Mouse (Mus musculus) 3134 (cell line): ENCODE measurements around the gene Kremen2.

ENCODE experiments used
- DNase-seq: peaks from one replicate; pipeline ENCODE4 v3.0.0-alpha.2; 2011; ENCODE audit warnings: low spot score; ENCODE audit not compliant: insufficient read length; ENCODE audit errors: extremely low read depth

The Kremen2 gene

DNA sequence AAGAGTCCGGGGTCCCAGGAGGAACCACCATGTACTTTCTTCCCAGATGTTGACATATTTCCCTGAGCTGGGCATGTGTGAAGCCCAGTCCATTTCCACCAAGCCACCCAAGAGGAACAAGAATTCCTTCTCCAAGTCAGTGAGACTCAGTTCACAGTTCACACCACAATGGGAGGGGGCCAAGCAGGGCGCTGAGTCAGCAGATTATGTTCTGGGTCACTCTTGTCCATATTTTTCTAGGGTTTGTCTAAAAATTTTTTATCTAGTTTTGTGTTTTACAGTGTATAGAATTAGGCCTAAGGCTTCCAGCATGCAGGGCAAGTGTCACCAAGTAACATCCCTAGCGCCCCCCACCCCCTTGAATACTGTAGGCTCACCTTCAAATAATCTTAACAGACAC is 15.5 kb upstream of the Kremen2 start:
- DNase-seq: no peak

DNA sequence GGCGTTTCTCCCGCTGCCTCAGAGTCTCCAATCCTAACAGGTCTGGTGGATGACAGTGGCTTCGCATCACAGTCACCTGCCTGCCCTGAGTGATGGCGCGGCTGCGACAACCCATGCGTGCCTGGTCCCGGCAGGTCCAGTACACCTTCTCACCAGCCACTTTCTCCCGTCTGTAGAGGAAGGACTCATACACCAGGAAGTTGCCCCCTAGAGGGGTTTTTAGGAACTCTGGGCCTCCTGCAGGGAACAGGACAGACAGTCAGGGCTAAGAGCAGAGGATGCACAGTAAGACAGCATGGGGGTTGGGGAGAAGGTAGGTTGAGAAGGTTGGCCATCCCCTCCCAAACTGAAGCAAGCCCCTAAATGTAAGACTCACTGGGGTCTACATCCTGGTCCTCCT is 14.6 kb upstream of the Kremen2 start:
- DNase-seq: no peak

DNA sequence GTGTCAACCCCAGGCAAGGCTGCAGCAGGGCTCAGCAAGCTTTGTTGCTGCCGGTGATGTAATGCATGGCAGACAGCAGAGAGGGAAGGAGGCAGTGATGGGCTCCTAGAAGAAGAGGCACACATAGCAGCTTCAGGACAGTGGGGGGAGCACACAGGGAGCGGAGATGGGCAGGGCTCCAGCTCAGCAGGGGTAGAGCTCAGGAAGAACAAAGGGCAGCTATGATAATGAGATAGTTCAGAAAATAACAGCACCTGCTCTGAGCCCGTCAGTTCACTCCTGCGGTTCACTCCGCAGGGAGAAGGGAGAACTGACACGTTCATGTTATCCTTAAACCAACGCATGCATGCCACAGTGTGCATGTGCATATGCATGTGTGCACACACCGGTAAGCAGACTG is 13.2 kb upstream of the Kremen2 start:
- no peak for DNase-seq

DNA sequence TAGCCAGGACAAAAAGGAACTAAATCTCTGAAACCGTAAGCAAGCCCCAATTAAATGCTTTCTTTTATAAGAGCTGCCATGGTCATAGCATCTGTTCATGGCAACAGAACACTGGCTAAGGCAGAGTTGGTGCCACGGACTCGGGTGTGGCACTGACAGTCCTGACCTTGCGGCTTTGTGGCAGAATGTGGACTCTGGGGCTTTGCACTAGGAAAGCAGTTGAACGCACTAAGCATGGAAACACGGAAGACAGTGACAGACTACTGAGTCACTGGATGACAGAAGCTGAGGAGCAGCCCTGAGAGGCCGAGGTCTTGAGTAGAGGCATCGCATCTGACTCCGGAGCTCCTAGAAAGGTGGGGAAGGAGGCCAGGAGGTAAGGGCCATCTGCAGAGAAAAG is 11.9 kb upstream of the Kremen2 start:
- DNase-seq: peak; percentile 63

DNA sequence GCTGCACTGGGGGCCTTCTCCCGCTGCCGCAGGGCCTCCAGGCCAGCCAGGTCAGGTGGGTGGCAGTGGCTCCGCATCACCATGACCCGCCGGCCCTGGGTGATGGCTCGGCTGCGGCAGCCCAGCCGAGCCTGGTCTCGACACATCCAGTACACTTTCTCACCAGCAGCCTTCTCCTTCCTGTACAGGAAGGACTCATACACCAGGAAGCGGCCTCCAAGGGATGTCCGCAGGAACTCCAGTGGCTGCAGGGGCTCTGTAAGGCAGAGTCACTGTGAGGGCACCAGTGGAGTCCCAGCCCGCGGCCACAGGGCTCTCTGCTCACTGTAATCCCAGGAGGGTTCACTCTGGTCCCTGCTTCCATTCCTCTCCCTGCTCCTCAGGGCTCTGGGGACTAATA is 10.1 kb upstream of the Kremen2 start:
- no peak for DNase-seq

DNA sequence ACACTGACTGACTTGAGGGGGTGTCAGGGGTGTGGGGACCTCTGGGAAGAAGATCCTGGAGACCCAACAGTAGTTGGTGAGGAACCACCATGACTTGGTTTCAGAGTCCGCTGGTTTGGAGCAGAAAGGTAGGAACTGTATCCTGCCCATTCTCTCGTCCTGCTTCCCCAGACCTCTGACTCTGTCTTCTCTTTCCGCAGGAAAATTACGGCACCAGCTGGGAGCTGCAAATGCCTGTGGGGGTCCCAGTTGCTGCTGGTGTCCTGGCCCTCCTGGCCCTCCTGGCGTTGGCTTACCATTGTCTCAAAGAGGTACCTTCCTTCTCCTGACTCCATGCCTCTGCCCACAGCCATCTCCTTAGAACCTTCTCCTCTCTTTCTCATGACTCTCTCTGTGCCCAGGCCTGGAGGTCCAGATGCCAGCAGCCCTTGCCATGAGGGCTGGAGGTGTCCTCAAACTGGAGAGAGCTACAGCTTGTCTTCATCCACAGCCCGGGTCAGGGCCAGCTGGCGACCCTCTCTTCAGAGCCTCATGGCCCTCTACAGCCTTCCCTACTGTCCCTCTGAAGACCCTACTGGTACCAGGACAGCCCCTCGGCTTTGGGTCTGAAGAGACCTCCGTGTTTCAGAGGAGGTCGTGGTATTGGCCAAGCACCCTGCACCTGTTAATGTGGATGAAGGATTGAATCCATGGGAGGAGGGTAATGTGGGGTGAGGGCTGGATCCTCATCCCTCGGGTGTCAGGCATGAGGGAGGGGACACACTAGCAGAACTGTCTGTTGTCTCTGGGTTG is 4.0 kb upstream of the Kremen2 start:
- DNase-seq: no peak

DNA sequence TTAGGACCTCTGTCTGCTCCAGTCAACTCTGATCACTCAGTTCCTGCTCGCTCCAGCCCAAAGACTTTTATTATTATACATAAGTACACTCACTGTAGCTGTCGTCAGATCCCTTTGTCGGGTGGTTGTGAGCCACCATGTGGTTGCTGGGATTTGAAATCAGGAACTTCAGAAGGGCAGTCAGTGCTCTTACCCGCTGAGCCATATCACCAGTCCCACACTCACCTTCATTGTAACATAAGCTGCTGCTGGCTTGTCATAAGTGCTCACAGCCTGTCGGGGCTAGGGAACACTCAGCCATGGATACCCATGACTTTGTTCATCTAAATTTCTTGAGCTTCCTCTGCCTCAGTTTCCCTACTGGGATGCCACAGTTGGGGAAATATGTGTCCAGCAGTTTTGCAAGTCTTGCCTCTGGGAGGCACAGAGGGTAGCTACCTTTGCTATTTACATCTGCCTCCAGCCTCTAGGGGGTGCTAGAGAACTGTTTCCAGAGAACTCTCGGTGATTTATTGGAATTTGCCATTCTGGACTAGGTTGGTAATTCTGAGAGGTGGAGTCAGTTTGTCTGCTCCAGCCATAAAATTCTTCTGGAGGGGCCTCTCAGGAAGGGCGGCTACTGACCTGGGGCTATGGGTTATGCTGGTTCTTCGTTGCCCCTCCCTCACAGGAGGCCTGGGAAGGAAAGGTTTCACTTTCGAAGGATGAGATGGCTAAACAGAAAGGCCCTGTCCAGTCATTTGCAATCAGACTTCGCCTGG is 3.2 kb upstream of the Kremen2 start:
- DNase-seq: peak; percentile 57

DNA sequence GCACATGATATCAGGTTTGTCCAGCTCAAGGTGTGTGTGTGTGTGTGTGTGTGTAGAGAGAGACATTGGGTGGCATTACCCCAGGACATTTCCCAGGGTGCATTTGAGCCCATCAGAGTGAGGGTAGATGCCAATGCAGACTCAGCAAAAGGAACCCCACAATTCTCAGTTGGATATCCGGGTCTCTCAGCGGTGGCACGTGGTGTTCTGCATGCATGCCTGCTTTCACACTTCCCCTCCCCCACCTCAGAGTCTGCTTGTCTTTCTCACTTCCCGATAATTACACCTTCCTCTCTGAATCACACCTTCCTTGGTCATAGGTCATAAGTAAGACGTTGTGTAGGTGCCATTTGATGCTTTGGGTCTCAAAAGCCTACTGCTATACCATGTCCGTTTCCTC is 2.4 kb upstream of the Kremen2 start:
- no peak for DNase-seq

DNA sequence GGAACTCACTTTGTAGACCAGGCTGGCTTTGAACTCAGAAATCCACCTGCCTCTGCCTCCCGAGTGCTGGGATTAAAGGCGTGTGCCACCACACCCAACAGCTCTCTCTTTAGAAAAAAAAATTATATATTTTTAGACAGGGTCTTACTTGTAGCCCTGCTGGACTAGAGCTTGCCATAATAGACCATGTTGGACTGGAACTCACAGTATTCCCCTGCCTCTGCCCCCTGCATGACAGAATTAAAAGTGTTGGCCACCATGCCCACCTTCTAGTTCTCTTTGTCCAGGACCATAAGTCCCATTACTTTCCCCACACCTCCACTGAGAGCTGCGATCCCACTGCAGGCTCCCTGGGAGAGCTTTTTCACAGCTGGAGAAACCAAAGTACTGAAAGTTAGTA is 1.8 kb upstream of the Kremen2 start:
- DNase-seq: no peak

DNA sequence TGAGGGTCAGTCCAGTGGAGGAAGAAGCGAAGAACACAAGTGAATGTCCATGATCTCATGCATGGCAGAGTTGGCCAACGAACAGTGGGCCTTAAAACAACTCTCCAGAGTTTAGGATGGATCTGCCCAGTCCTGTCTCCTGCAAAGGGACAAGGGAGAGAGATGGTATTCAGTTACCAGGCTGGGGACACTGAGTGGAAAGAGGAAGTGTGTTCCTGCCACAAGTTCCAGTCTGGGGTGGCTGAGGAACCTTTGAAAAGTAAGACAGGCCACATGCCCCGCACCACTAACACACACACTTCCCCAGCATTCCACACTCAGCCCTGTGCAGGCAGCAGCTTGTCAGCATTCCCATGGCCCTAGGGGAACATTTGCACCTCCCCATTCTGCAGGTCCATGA is 1.1 kb upstream of the Kremen2 start:
- DNase-seq: no peak

DNA sequence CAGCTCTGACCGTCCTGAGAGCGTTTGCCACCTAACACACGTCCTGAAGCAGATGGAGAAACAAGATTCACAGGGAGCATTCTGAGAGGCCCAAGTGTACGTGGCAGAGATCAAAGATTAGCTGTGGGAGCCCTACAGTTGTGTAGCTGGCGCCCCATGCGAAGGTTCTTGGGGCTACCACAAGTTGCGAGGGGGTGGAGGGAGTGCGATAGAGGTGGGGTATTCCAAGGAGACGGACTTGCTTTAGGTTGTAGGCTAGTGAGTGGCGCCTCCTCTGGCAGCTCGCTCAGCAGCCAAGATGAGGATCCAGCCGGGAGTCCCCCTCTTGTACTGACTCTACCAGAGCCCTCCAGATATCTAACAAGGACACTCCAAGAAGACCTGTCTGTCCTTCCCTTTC is 678 bp upstream of the Kremen2 start:
- DNase-seq: no peak

DNA sequence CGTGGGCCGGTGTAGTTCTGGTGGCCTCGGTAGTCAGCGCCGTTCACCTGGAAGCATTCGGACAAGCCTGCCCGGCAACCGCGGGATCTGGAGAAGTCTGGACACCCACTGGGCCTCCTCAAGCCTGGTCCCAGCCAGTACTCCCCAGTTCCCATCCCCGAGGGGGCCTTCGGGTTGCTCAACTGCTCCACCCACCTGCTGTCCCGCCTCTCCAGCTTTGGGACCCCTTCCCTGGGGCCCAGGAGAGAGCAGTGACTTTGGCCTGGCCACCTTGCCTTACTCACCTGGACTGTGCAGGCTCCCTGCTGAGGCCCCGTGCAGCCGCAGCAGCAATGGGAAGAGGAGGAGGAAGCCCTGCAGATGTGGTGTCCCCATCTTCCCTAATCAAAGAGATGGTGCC is 982 bp downstream of the Kremen2 start:
- no peak for DNase-seq

DNA sequence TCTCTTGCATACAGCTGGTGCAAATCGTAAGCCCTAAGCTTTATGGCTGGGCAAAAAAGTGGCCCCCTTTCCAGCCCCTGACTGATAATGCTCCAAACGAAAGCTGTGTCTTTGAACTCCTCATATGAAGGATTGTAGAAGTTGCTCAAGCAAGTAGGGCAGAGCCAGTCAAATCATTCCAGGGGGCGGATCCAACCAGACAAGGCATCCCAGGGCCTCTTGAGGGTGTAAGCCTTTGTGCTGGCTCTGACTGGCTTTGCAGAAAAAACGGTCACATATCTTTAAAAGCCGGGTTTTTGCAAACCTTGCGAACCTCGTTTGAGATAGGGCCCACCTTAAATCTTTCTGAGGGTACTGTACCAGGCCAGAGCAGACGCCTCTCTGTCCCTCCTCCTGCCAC is 1.6 kb downstream of the Kremen2 start:
- no peak for DNase-seq

DNA sequence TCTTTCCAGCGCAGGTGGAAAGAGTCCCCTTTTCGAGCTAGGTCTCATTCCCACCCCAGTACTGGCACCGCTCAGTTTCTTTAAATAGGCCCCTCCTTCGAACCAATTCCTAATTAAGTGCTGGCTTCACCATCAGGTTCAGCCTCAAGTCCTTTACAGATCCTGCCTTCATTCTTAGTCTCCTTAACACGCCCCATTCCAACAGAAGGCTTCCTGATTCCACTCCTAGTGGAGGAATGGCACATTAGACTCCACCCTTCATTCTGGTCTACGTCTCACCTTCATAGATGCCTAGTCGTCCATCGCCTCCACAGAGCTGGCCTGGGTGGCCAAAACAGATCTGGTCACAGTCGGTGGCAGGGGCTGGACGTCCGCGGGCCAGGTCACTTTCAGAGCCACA is 2.7 kb downstream of the Kremen2 start:
- no peak for DNase-seq

DNA sequence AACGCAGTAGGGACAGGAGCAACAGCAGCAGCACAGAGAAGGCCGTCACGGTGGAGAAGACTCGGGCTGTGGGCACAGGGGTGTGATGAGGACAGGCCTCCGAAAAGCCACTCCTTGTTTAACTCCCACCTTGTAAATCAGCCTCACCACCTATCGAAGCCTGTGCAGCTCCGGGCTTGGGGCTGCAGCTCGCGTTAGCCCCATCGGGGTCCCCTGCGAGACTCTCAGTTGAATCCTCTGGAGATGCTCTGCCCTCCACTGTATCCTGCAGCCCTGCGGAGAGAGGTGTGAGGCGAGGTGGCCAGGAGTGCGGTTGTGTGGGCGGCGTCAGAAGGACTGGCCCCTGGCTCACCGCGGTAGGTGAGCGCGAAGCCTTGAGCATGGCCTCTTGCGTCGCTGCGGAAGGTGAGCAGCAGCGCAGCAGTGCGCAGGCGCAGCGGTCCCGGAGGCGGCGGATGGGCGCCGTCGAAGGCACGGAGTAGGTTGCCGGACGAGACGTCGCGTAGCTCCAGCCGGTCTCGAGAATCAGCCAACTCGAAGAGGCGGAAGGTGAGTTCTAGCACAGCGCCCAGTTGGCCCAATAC is 3.3 kb downstream of the Kremen2 start:
- DNase-seq: no peak

DNA sequence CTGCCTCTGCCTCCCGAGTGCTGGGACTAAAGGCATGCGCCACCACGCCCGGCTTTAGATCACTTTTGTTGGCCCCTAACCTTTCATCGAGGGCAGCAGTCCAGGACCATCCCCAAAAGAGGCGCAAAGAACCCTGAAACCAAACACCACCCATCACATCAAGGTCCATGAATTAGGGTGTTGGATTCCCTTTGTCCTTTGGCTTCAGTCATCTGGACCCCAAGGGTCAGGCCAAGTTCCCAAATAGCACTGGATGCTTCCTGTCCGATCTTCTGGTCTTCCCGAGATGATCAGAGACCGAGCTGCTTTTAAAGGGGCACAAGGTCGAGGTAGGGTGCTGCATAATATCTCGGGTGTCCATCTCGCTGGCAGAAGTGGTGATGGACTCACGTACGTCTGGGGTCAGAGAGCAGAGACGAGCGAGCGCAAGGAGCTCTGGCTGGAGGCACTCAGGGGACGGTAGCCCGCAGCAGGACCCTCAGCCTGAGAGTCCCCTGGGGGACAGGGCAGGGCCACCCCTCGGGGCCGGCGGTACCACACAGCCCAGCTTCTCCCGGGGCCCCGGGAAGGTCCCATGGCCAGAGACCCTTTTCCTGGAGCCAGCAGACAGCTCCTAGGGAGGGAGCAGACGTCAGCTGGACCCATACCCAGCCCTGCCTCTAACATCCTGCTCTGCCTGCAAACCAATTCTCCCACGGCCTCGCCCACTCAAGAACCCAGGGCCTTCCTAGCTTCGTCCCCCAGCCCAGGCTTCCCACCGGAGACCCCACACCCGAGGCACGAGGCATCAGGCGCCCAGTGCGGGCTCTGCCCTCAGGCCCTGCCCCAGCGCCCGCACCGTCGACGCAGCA is 4.0 kb downstream of the Kremen2 start:
- DNase-seq: no peak

DNA sequence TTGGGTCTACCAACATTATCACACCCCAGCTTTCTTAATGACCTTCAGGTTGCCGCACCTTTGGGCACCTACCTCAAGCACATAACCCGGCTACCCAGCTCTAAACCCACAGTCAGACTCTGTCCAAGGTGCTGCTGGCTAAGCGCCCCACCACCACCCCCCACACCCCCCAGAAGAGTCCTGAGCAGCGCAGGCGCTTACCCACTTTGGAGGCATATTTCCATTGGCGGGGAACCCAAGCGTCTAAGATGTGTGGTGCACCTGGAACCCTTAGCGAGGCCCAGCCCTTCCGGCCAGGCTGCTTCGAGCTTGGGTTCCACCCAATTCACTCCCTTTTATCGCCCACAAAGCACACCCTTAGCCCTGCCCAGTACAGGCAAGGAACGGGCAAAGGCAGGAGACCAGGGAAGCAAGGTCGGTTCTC is 5.0 kb downstream of the Kremen2 start, which contains the start of gene Paqr4:
Paqr4 (minus strand) TSS at position 270 of the 424 bp plus-strand sequence.
- no peak for DNase-seq

DNA sequence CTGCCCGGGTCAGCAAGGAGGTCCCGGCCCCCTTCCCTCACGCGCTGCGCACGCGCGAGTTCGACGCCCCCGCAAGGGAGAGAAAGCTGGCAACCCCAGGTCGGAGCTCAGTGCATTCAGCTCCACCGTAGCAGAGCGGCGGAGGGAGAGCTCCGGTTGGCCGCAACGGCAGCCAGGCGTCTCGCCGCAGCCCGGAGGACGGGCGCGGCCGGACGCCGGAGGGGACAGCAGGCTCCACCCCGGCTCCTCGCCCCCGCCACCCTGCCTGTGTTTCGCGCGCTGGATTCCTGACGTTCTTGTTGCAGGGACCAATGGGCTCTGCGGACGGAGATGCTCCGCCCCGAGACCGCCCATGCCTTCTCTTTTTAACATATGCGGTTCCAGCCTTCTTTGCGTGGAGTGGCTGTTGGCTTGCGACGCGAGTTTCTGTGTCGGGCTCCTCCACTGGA is 5.5 kb downstream of the Kremen2 start:
- DNase-seq: peak; percentile 87

DNA sequence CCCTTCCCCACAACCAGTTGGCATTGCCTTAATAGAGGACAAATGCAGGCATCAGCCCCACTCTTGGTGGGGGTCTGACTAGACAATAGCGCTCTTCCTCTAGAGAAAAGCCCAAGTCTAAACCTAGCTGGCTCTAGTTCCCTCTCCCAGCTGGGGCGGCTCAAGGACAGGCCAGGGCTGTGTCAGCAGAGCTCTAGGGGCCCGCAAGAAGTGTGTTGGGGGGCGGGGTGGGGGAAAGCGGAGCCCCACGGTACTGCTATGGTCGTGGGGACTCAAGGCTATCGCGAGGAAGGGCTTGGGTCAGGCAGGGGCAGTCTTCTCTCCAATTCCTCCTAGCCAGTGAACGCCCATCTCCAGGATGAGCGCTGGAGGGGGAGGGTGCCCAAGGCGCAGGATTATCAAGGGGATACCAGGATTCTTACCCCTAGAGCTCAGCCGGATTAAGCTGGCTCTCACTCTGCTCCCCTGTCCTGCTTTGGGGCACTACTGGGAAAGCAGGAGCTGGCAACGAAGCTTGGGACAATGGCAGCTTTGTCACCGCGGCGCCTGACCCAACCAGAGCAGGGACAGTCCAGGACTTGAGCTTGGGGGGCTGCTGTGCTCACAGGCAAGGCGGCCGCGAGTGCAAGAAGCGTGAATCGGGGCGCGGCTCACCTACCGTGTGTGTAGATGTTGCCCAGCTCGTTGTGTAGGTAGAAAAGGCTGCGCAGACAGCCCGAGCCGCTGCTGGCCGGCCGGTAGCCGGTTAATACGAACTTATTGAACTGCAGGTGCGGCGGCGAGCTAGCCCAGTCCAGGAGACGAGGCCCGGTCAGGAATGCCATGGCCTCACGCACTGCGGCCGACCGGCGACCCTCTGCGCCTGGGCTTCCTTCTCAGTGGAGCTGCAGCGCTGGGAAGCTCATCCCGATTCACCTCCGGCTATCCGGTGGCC is 6.2 kb downstream of the Kremen2 start:
- no peak for DNase-seq

DNA sequence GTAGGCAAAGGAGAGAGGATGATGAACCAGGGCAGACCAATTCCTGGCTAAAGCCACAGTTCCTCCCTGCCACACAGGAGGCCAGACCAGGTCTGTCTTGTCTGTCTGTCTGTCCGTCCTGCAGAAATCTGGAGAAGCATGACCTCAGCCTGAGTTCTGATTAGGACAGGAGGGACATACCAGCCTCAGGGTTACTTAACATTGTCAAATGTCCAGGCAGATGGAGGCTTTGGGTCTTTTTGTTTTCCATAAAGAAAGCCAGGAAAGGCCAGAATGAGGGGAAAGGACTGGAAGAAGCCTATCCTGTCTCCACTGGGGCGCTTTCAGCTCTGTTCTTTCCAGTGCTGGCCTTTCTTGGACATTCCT is 6.8 kb downstream of the Kremen2 start:
- DNase-seq: no peak
